Comparison of ENCODE assay signal across 8 mouse cellular contexts in the genomic region with DNA sequence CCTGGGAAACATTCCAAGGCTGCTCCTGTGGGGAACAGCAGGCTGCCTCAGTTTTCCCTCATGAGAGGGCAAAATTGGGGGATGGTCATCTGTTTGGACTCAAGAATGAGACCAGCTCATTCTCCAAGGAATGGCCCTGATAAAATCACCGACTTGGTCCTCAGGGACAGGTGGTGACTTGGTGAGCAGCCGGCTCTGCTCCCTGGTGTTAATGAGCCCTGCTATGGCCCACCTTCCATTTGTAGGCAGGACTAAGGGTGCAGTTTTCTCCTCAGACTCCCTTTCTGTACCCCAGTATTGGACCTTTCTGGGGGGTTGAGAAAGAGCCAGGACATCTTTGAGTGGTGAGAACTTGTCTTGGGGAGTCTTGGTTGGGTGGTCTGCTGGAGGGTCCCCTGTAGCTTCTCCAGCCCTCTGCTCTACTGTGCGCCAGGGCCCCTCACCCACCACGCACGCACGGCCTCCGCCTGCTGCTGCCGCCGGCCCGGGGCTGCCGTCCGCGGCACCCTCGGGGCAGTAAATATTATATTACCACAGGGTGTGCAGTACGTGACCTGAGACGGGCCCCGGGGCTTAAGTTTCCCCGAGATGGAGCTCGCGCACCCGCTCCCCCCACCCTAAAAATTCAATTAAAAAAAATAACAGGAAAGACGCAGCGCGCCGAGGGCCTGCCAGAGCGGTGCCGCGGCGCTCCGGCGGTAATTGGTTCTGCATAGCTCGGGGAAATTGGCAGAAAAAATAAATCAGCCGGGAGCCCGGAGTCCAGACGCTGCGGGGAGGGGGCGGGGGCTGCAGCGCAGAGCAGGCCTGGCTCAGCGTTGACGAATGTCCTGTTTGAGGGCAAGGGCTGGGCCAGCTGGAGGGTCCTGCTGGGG.
DNase-seq lines count a peak whose midpoint lies in the region; ATAC-seq and TF ChIP-seq lines count a peak whose summit lies in the region.

No protein-coding gene starts in this region.

- intact Hi-C loops in heart, adult 2 months (cut with DNase I) = loop anchor here (5.0 kb wide), 1 partner anchor 37 kb away; no protein-coding TSS in a partner anchor

- no peak for TF ChIP-seq EP300 in heart, adult 2 months (IDR thresholded peaks at IDR 0.05; ENCODE audit: insufficient read depth, low read depth, low read length)
- no peak for TF ChIP-seq EP300 in liver, postnatal 0 days (IDR thresholded peaks at IDR 0.05; ENCODE audit: low read depth)

- 29% methylated on average over 40 of the region's 40 CpGs for WGBS in heart, adult 2 months
- WGBS in liver, postnatal 0 days (ENCODE audit: insufficient replicate concordance) = 6% methylated on average over 40 of the region's 40 CpGs

- peaks cover 7% of the 10 kb centered on the region for H3K4me1 ChIP-seq in heart, adult 2 months (ENCODE audit: control insufficient read depth, insufficient read depth, low read length)
- no peaks in the 10 kb centered on the region for H3K4me1 ChIP-seq in liver, postnatal 0 days (ENCODE audit: insufficient read depth)

- peak overlapping the region; percentile 15; the same call in 1 of the 2 replicates for H3K4me2 ChIP-seq in liver, postnatal 0 days (ENCODE audit: low read depth, low read length)

- no peak overlapping the region for H3K9ac ChIP-seq in heart, adult 2 months (ENCODE audit: low read depth, low read length)
- no peak overlapping the region for H3K9ac ChIP-seq in liver, postnatal 0 days (replicated peaks)

- H3K27me3 ChIP-seq in heart, adult 2 months (ENCODE audit: control insufficient read depth, insufficient read depth, low read length) = no peaks in the 10 kb centered on the region
- peaks cover 32% of the 10 kb centered on the region for H3K27me3 ChIP-seq in liver, postnatal 0 days (ENCODE audit: insufficient read depth, low read length)

- TF ChIP-seq CTCF in heart, adult 2 months (IDR thresholded peaks at IDR 0.05) = no peak
- no peak for TF ChIP-seq CTCF in liver, postnatal 0 days (IDR thresholded peaks at IDR 0.05; ENCODE audit: low read depth)

- H3K27ac ChIP-seq in heart, adult 2 months = no peak overlapping the region
- H3K27ac ChIP-seq in liver, postnatal 0 days (ENCODE audit: low read depth) = no peak overlapping the region

- no peak for TF ChIP-seq POLR2A in heart, adult 2 months (IDR thresholded peaks at IDR 0.05; ENCODE audit: insufficient read depth, low read depth, low read length)

- H3K79me2 ChIP-seq in heart, adult 2 months (replicated peaks; ENCODE audit: control insufficient read depth, insufficient read depth, low read length) = no peaks in the 10 kb centered on the region

- no peaks in the 10 kb centered on the region for H3K36me3 ChIP-seq in heart, adult 2 months (ENCODE audit: control insufficient read depth, insufficient read depth, low read length)
- no peaks in the 10 kb centered on the region for H3K36me3 ChIP-seq in liver, postnatal 0 days (replicated peaks; ENCODE audit: insufficient read depth, low read length)

- ATAC-seq in frontal cortex, adult (ENCODE audit: low TSS enrichment) = peak; percentile 77
- no peak for ATAC-seq in liver, postnatal 0 days

- peak overlapping the region; percentile 18; the same call in 1 of the 2 replicates for H3K4me3 ChIP-seq in heart, adult 2 months
- no peak overlapping the region for H3K4me3 ChIP-seq in liver, postnatal 0 days (ENCODE audit: low read depth, low read length)

- DNase-seq in frontal cortex, postnatal 14 days (ENCODE audit: low spot score in 2 of 2) = no peak
- DNase-seq in cerebellum, adult 9-11 months = peak; percentile 20
- peak; percentile 29 to 36 for DNase-seq in heart, adult 2 months
- DNase-seq in kidney, postnatal 10 days = peak; percentile 65
- DNase-seq in liver, postnatal 0 days = no peak
- peak; percentile 32 for DNase-seq in right cerebral cortex, postnatal 14 days
- no peak for DNase-seq in urinary bladder, adult 18-20 months (ENCODE audit: low spot score in 2 of 2)

- no peaks in the 10 kb centered on the region for H3K9me3 ChIP-seq in liver, postnatal 0 days (ENCODE audit: low read length)

Comparison
In these comparisons a context has a peak if more than half of its experiments do, and no peak if none do; other contexts are left out.
1. DNase-seq: peak in cerebellum, adult 9-11 months (single experiment), heart, adult 2 months (2 of 2), kidney, postnatal 10 days (single experiment) and right cerebral cortex, postnatal 14 days (single experiment); none in frontal cortex, postnatal 14 days (0 of 2), liver, postnatal 0 days (single experiment) and urinary bladder, adult 18-20 months (0 of 2).